Mouse (Mus musculus) monocyte, adult 5-6 weeks (primary cell): ENCODE results near the gene Ttc34. TPM values are rescaled to one million over a fixed set of nuclear protein-coding genes. Genes with fewer than 3 reads are reported as not detected.

Source experiments
- ATAC-seq: fragments of 153-309, 156-312 bp; replicated peaks from 2 replicates; pipeline ENCODE4 v1.8.0; 2017; ENCODE audit warnings: mild to moderate bottlenecking; ENCODE audit not compliant: low TSS enrichment, insufficient number of reproducible peaks, severe bottlenecking, poor library complexity, low FRiP score
- total RNA-seq: library from RNA; stranded (forward); fragments of 200-1000, 200-491, 200-594 nt; gene quantifications from 3 replicates; pipeline ENCODE4 v1.2.3, GENCODE M21; 2017

Gene Ttc34
- total RNA-seq, 1 experiment from 2014 or later = not detected

GRCm38 (mm10) chr4:154885416-154885815, 48.2 kb downstream of the Ttc34 start:
- no peak for ATAC-seq

GRCm38 (mm10) chr4:154886876-154887592, 49.8 kb downstream of the Ttc34 start:
- no peak for ATAC-seq

GRCm38 (mm10) chr4:154887593-154888250, 50.5 kb downstream of the Ttc34 start:
- ATAC-seq = no peak

- no peak for ATAC-seq
Observed at GRCm38 (mm10) chr4:154890887-154891286, 53.6 kb downstream of the Ttc34 start.

- no peak for ATAC-seq
Observed at GRCm38 (mm10) chr4:154895549-154895948, 58.3 kb downstream of the Ttc34 start.

GRCm38 (mm10) chr4:154897676-154898465, 60.6 kb downstream of the Ttc34 start:
- ATAC-seq = no peak

GRCm38 (mm10) chr4:154898506-154899446, 61.5 kb downstream of the Ttc34 start, which contains the start of gene Fam213b:
TSS of gene Fam213b (minus strand) at chr4:154899135.
- peak; percentile 92 for ATAC-seq

GRCm38 (mm10) chr4:154902371-154902770, 65.1 kb downstream of the Ttc34 start:
- ATAC-seq = no peak

GRCm38 (mm10) chr4:154904185-154905071, 67.2 kb downstream of the Ttc34 start:
- ATAC-seq = peak; percentile 94

- ATAC-seq = peak; percentile 42; the same call in 1 of the 2 replicates
Observed at GRCm38 (mm10) chr4:154907833-154908232, 70.6 kb downstream of the Ttc34 start.

GRCm38 (mm10) chr4:154908490-154908889, 71.2 kb downstream of the Ttc34 start:
- no peak for ATAC-seq

GRCm38 (mm10) chr4:154910606-154911522, 73.6 kb downstream of the Ttc34 start:
- ATAC-seq = peak; percentile 82

GRCm38 (mm10) chr4:154911644-154912043, 74.4 kb downstream of the Ttc34 start:
- no peak for ATAC-seq

- no peak for ATAC-seq
Observed at GRCm38 (mm10) chr4:154913845-154914244, 76.6 kb downstream of the Ttc34 start.

GRCm38 (mm10) chr4:154914252-154914651, 77.0 kb downstream of the Ttc34 start:
- no peak for ATAC-seq

- no peak for ATAC-seq
Observed at GRCm38 (mm10) chr4:154914707-154915106, 77.4 kb downstream of the Ttc34 start.
